Mouse (Mus musculus) ES-E14 (cell line): ENCODE data around the gene Chpf2. TPM values are rescaled to one million over a fixed set of nuclear protein-coding genes. Genes with fewer than 3 reads are reported as not detected.

Experiments
- DNase-seq: peaks from one replicate; pipeline ENCODE4 v3.0.0-alpha.2; 2013; ENCODE audit warnings: low read depth, low spot score
- H3K27ac ChIP-seq: 2 replicates; pipeline ENCODE4 v1.5.1; 2012; ENCODE audit warnings: low read depth, mild to moderate bottlenecking, low read length, moderate library complexity, mixed read lengths; ENCODE audit not compliant: poor library complexity, insufficient read depth, severe bottlenecking
- H3K36me3 ChIP-seq: 2 replicates; pipeline ENCODE4 v1.6.1; 2012; ENCODE audit warnings: mild to moderate bottlenecking, low read length, moderate library complexity, mixed read lengths; ENCODE audit not compliant: control insufficient read depth, poor library complexity, insufficient read depth, severe bottlenecking
- H3K4me1 ChIP-seq, 2 experiments: fragments of 150-350 bp in 1 of 2; sonication (generic) in 1 of 2; 2 replicates each; pipeline ENCODE4 v1.6.1; 2012; ENCODE audit warnings: low read length in 2 of 2, mild to moderate bottlenecking in 1 of 2, mixed read lengths in 1 of 2; ENCODE audit not compliant: control insufficient read depth in 2 of 2, insufficient read depth in 2 of 2, poor library complexity in 1 of 2
- H3K4me3 ChIP-seq, 2 experiments: fragments of 150-350 bp in 1 of 2; sonication (generic) in 1 of 2; 2 replicates each; pipeline ENCODE4 v1.5.1; 2012; ENCODE audit warnings: low read length in 2 of 2, low read depth in 1 of 2, mild to moderate bottlenecking in 1 of 2, mixed read lengths in 1 of 2; ENCODE audit not compliant: insufficient read depth in 1 of 2, poor library complexity in 1 of 2, severe bottlenecking in 1 of 2
- H3K9ac ChIP-seq: 2 replicates; pipeline ENCODE4 v1.6.1; 2012; ENCODE audit warnings: low read depth, mild to moderate bottlenecking, low read length, mixed read lengths; ENCODE audit not compliant: poor library complexity, insufficient read depth, severe bottlenecking
- H3K9me3 ChIP-seq: fragments of 150-350 bp; sonication (generic); 2 replicates; pipeline ENCODE4 v1.6.1; 2012; ENCODE audit warnings: low read depth, mild to moderate bottlenecking, low read length; ENCODE audit not compliant: control insufficient read depth, insufficient read depth
- CHD2 ChIP-seq: IDR thresholded peaks from 2 replicates; pipeline ENCODE4 v1.6.1; 2014; ENCODE audit warnings: mild to moderate bottlenecking, low read depth, low read length, inconsistent platforms
- HCFC1 ChIP-seq: IDR thresholded peaks from 2 replicates; pipeline ENCODE4 v1.6.1; 2012; ENCODE audit warnings: low read length, inconsistent platforms, borderline replicate concordance; ENCODE audit not compliant: insufficient read depth
- MAFK ChIP-seq: IDR thresholded peaks from 2 replicates; pipeline ENCODE4 v1.6.1; 2014; ENCODE audit warnings: mild to moderate bottlenecking, low read depth, low read length, inconsistent platforms; ENCODE audit not compliant: insufficient read depth
- ZC3H11A ChIP-seq: IDR thresholded peaks from 2 replicates; pipeline ENCODE4 v1.6.1; 2012; ENCODE audit warnings: low read depth, mild to moderate bottlenecking, inconsistent platforms, low read length, borderline replicate concordance
- ZNF384 ChIP-seq: IDR thresholded peaks from 2 replicates; pipeline ENCODE4 v1.6.1; 2012; ENCODE audit warnings: low read depth, low read length, inconsistent platforms
- in situ Hi-C, 2 experiments: fragments of 600-800 bp; cut with MboI; formaldehyde crosslinking; loops; one replicate each; pipeline ENCODE4 v1.15.1; 2025; ENCODE audit warnings: low sequenced_read_pairs in 2 of 2, inconsistent platforms in 1 of 2; ENCODE audit not compliant: unreplicated experiment in 2 of 2
- total RNA-seq: library from RNA; depleted of rRNA; stranded (reverse); fragments of 300-350 nt; gene quantifications from 2 replicates; pipeline ENCODE4 v1.2.3, GENCODE M21; 2012

Gene Chpf2
- total RNA-seq, 1 experiment: 23.7 TPM

- H3K27ac ChIP-seq: no peak overlapping the region
- peaks cover 2 to 14% of the 10 kb centered on the region in 2 experiments; a peak in 2 of 4 replicates for H3K4me1 ChIP-seq
- H3K9me3 ChIP-seq: no peaks in the 10 kb centered on the region
- no peak overlapping the region for H3K9ac ChIP-seq
- no peak for DNase-seq
- H3K4me3 ChIP-seq: no peak overlapping the region
- in situ Hi-C loops: no loop called here
- H3K36me3 ChIP-seq: no peaks in the 10 kb centered on the region
- TF ChIP-seq CHD2 (no peak), ZC3H11A (no peak), HCFC1 (no peak), ZNF384 (no peak), MAFK (no peak)
Measured at GRCm38 (mm10) chr5:24541144-24541569, 45.4 kb upstream of the Chpf2 start.

- DNase-seq: peak; percentile 56
- Histone ChIP-seq H3K4me1 (peaks cover 2 to 12% of the 10 kb centered on the region in 2 experiments; a peak in 2 of 4 replicates), H3K9ac (no peak overlapping the region), H3K4me3 (no peak overlapping the region), H3K27ac (no peak overlapping the region), H3K36me3 (no peaks in the 10 kb centered on the region), H3K9me3 (no peaks in the 10 kb centered on the region)
- TF ChIP-seq ZNF384: no peak
- in situ Hi-C loops: no loop called here
Measured at GRCm38 (mm10) chr5:24542643-24543042, 43.9 kb upstream of the Chpf2 start.

- DNase-seq: no peak
Measured at GRCm38 (mm10) chr5:24550598-24551316, 35.8 kb upstream of the Chpf2 start.

GRCm38 (mm10) chr5:24551317-24551688 lies 35.2 kb upstream of the Chpf2 start:
- H3K36me3 ChIP-seq: no peaks in the 10 kb centered on the region
- H3K9me3 ChIP-seq: no peaks in the 10 kb centered on the region
- H3K27ac ChIP-seq: no peak overlapping the region
- H3K4me3 ChIP-seq: 0 out of 4 replicates have a peak overlapping the region, but pooled peaks have one; percentile 15 to 19
- peak overlapping the region; percentile 7; the same call in 1 of the 2 replicates for H3K9ac ChIP-seq
- DNase-seq: no peak
- H3K4me1 ChIP-seq: peaks cover 4 to 9% of the 10 kb centered on the region in 2 experiments; a peak in 2 of 4 replicates
- TF ChIP-seq CHD2: no peak
- no peak for TF ChIP-seq ZNF384
- TF ChIP-seq MAFK: no peak
- no peak for TF ChIP-seq ZC3H11A
- TF ChIP-seq HCFC1: no peak
- in situ Hi-C loops: no loop called here

More at GRCm38 (mm10) chr5:24550598-24551316, 35.8 kb upstream of the Chpf2 start:
- Histone ChIP-seq H3K4me3 (peak overlapping the region; percentile 15 to 19; a peak in 1 of 4 replicates), H3K27ac (no peak overlapping the region), H3K9ac (peak overlapping the region; percentile 7; the same call in 1 of the 2 replicates), H3K4me1 (peaks cover 4 to 9% of the 10 kb centered on the region in 2 experiments; a peak in 2 of 4 replicates), H3K9me3 (no peaks in the 10 kb centered on the region), H3K36me3 (no peaks in the 10 kb centered on the region)
- no peak for TF ChIP-seq CHD2
- no peak for TF ChIP-seq HCFC1
- no peak for TF ChIP-seq ZNF384
- TF ChIP-seq MAFK: no peak
- no peak for TF ChIP-seq ZC3H11A
- in situ Hi-C loops: no loop called here
